Mouse (Mus musculus): ENCODE results near the gene Ccdc34. TPM values are rescaled to one million over a fixed set of nuclear protein-coding genes. Genes with fewer than 3 reads are reported as not detected.

Ccdc34 gene
- polyA plus RNA-seq, 1 experiment from 2014 or later, result 47.6 TPM

DNA sequence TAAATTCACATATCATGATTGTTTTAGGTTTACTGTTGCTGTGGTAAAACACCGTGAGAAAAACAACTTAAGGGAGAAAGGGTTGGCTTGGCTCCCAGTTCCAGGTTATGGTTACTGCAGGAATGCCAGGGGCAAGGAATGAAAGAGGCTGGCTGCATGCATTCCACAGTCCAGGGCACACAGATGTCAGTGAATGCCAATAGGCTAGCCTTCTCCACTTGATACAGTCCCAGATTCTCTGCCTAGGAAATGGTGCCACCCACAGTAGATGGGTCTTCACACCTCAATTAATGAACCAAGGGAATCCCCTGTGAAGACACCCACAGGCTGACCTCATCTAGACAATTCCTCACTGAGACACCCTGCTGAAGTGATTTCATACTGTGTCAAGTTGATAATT, 12.9 kb upstream of the Ccdc34 start:
- Histone ChIP-seq H3K4me3 (replicated peaks) (no peak overlapping the region), H3K9me3 (no peaks in the 10 kb centered on the region), H3K4me1 (no peaks in the 10 kb centered on the region), H3K36me3 (0 out of 2 replicates have a peak, but pooled peaks cover 17% of the 10 kb centered on the region), H3K9ac (no peak overlapping the region), H3K27ac (no peak overlapping the region; the same call in 1 of the 2 replicates), H3K4me2 (no peak overlapping the region), H3K27me3 (replicated peaks) (no peaks in the 10 kb centered on the region)
- WGBS, result 72% methylated on average over 1 of the region's 1 CpGs
- ATAC-seq (ENCODE audit: insufficient read depth, low FRiP score, low read depth), result no peak

DNA sequence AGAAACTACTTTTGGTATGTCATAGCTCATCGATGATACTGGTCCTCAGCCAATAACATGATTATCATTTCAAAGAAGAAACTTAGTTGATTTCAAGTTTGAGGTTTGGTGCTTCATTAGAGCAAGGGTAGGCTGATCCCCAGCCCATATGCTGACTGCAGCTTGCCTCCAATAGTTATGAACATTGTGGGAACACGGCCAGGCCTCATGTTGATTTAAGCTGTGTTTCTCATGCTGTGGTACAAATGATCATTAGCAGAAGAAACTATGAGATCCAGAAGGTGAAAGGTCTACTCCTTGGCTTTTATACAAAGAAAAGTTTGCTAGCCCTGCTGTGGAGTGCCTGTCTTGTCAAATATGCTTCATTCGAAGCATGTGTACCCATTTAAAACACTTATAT, 12.5 kb upstream of the Ccdc34 start:
- Histone ChIP-seq H3K27me3 (replicated peaks) (no peaks in the 10 kb centered on the region), H3K4me2 (no peak overlapping the region), H3K36me3 (0 out of 2 replicates have a peak, but pooled peaks cover 17% of the 10 kb centered on the region), H3K9ac (no peak overlapping the region), H3K27ac (0 out of 2 replicates have a peak overlapping the region, but pooled peaks have one; percentile 48), H3K4me1 (no peaks in the 10 kb centered on the region), H3K4me3 (replicated peaks) (no peak overlapping the region), H3K9me3 (no peaks in the 10 kb centered on the region)
- 65% methylated on average over 3 of the region's 3 CpGs for WGBS
- ATAC-seq (ENCODE audit: insufficient read depth, low FRiP score, low read depth), result no peak

- 64% methylated on average over 3 of the region's 3 CpGs for WGBS
- H3K4me2 ChIP-seq, result no peak overlapping the region
- H3K36me3 ChIP-seq, result 0 out of 2 replicates have a peak, but pooled peaks cover 17% of the 10 kb centered on the region
- H3K9ac ChIP-seq, result no peak overlapping the region
- no peak overlapping the region for H3K4me3 ChIP-seq (replicated peaks)
- H3K27me3 ChIP-seq (replicated peaks), result no peaks in the 10 kb centered on the region
- 0 out of 2 replicates have a peak overlapping the region, but pooled peaks have one; percentile 48 for H3K27ac ChIP-seq
- peak; percentile 76 for ATAC-seq (ENCODE audit: insufficient read depth, low FRiP score, low read depth)
- no peaks in the 10 kb centered on the region for H3K4me1 ChIP-seq
- H3K9me3 ChIP-seq, result no peaks in the 10 kb centered on the region
Observed at GRCm38 (mm10) chr2:110005596-110006239, 11.9 kb upstream of the Ccdc34 start.

- H3K4me3 ChIP-seq (replicated peaks), result no peak overlapping the region
- H3K9ac ChIP-seq, result no peak overlapping the region
- ATAC-seq (ENCODE audit: insufficient read depth, low FRiP score, low read depth), result peak; percentile 71
- peaks cover 26% of the 10 kb centered on the region; the same call in 1 of the 2 replicates for H3K36me3 ChIP-seq
- H3K27ac ChIP-seq, result no peak overlapping the region
- no peaks in the 10 kb centered on the region for H3K4me1 ChIP-seq
- no peaks in the 10 kb centered on the region for H3K27me3 ChIP-seq (replicated peaks)
- no peaks in the 10 kb centered on the region for H3K9me3 ChIP-seq
- H3K4me2 ChIP-seq, result no peak overlapping the region
- WGBS, result 78% methylated on average over 10 of the region's 10 CpGs
Observed at GRCm38 (mm10) chr2:110007423-110008267, 10.0 kb upstream of the Ccdc34 start.

DNA sequence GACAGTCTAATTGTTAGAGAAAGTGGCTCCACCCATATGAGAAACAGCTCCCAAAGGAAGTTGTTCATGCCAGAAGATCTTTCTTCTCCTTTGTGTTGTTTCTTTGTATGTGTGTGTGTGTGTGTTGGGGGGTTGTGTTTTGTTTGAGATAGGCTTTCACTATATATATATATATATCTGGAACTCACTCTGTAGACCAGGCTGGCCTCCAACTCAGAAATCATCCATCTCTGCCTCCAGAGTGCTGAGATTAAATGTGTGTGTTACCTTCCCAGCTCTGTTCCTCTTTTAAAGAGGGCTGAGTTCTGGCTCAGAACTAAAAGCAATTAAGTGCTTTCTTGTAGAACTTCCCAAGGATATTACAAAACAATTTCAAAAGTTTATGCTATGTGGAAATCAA, 8.2 kb upstream of the Ccdc34 start:
- Histone ChIP-seq H3K4me3 (replicated peaks) (no peak overlapping the region), H3K36me3 (peaks cover 26% of the 10 kb centered on the region; the same call in 1 of the 2 replicates), H3K4me1 (no peaks in the 10 kb centered on the region), H3K9ac (no peak overlapping the region), H3K27ac (no peak overlapping the region), H3K9me3 (no peaks in the 10 kb centered on the region), H3K27me3 (replicated peaks) (no peaks in the 10 kb centered on the region), H3K4me2 (no peak overlapping the region)
- no peak for ATAC-seq (ENCODE audit: insufficient read depth, low FRiP score, low read depth)

- Histone ChIP-seq H3K4me3 (replicated peaks) (no peak overlapping the region), H3K36me3 (peaks cover 26% of the 10 kb centered on the region; the same call in 1 of the 2 replicates), H3K27ac (no peak overlapping the region), H3K4me2 (no peak overlapping the region), H3K4me1 (no peaks in the 10 kb centered on the region), H3K27me3 (replicated peaks) (no peaks in the 10 kb centered on the region), H3K9ac (no peak overlapping the region), H3K9me3 (no peaks in the 10 kb centered on the region)
- 86% methylated on average over 13 of the region's 13 CpGs for WGBS
- ATAC-seq (ENCODE audit: insufficient read depth, low FRiP score, low read depth), result no peak
Observed at GRCm38 (mm10) chr2:110012184-110012725, 5.4 kb upstream of the Ccdc34 start.

DNA sequence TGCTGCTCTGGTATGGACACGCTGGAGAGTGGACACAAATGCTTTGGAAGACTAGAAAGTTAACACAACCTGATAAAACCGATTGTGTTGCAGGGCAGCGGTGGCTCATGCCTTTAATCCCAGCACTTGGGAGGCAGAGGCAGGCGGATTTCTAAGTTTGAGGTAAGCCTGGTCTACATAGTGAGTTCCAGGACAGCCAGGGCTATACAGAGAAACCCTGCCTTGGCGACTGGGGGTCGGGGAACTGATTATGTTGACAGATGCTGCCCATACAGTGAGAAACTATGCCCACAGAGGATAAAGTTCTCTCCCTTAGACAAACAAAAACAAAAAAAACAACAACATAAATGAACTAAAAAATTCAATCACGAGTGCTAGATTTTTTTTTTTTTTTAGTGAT, 530 bp upstream of the Ccdc34 start:
- Histone ChIP-seq H3K27me3 (replicated peaks) (no peaks in the 10 kb centered on the region), H3K4me2 (peak overlapping the region; percentile 73), H3K9me3 (no peaks in the 10 kb centered on the region), H3K4me1 (peaks cover 12% of the 10 kb centered on the region), H3K36me3 (peaks cover 5% of the 10 kb centered on the region; the same call in 1 of the 2 replicates), H3K4me3 (replicated peaks) (peak overlapping the region; percentile 65), H3K9ac (no peak overlapping the region), H3K27ac (no peak overlapping the region)
- WGBS, result 37% methylated on average over 7 of the region's 7 CpGs
- no peak for ATAC-seq (ENCODE audit: insufficient read depth, low FRiP score, low read depth)

- no peak overlapping the region for H3K4me3 ChIP-seq (replicated peaks)
- peaks cover 12% of the 10 kb centered on the region for H3K4me1 ChIP-seq
- H3K36me3 ChIP-seq, result no peaks in the 10 kb centered on the region
- H3K9ac ChIP-seq, result no peak overlapping the region
- no peak for ATAC-seq (ENCODE audit: insufficient read depth, low FRiP score, low read depth)
- 82% methylated on average over 4 of the region's 4 CpGs for WGBS
- no peak overlapping the region for H3K27ac ChIP-seq
- no peaks in the 10 kb centered on the region for H3K9me3 ChIP-seq
- H3K27me3 ChIP-seq (replicated peaks), result no peaks in the 10 kb centered on the region
- 0 out of 2 replicates have a peak overlapping the region, but pooled peaks have one; percentile 6 for H3K4me2 ChIP-seq
Observed at GRCm38 (mm10) chr2:110019656-110020055, 2.0 kb downstream of the Ccdc34 start.

- Histone ChIP-seq H3K4me2 (no peak overlapping the region), H3K4me1 (peaks cover 12% of the 10 kb centered on the region)
Observed at GRCm38 (mm10) chr2:110020430-110020829, 2.8 kb downstream of the Ccdc34 start.

GRCm38 (mm10) chr2:110036265-110036664, 18.6 kb downstream of the Ccdc34 start:
- no peak overlapping the region for H3K9ac ChIP-seq
- no peaks in the 10 kb centered on the region for H3K27me3 ChIP-seq (replicated peaks)
- H3K36me3 ChIP-seq, result 0 out of 2 replicates have a peak, but pooled peaks cover 4% of the 10 kb centered on the region
- H3K4me3 ChIP-seq (replicated peaks), result no peak overlapping the region
- peak overlapping the region; percentile 44; the same call in 1 of the 2 replicates for H3K27ac ChIP-seq
- H3K4me1 ChIP-seq, result peaks cover 7% of the 10 kb centered on the region; the same call in 1 of the 2 replicates
- WGBS, result 15% methylated on average over 4 of the region's 4 CpGs
- ATAC-seq (ENCODE audit: insufficient read depth, low FRiP score, low read depth), result peak; percentile 56; the same call in 1 of the 2 replicates
- no peak overlapping the region for H3K4me2 ChIP-seq
- H3K9me3 ChIP-seq, result no peaks in the 10 kb centered on the region

More at GRCm38 (mm10) chr2:110020430-110020829, 2.8 kb downstream of the Ccdc34 start:
- ATAC-seq (ENCODE audit: insufficient read depth, low FRiP score, low read depth), result no peak
- no peak overlapping the region for H3K4me3 ChIP-seq (replicated peaks)
- no peaks in the 10 kb centered on the region for H3K36me3 ChIP-seq
- no peaks in the 10 kb centered on the region for H3K9me3 ChIP-seq
- H3K27me3 ChIP-seq (replicated peaks), result no peaks in the 10 kb centered on the region
- no peak overlapping the region for H3K27ac ChIP-seq
- WGBS, result 85% methylated on average over 1 of the region's 1 CpGs
- H3K9ac ChIP-seq, result no peak overlapping the region

- Histone ChIP-seq H3K4me3 (replicated peaks) (no peak overlapping the region), H3K4me2 (no peak overlapping the region), H3K27me3 (replicated peaks) (no peaks in the 10 kb centered on the region), H3K27ac (peak overlapping the region; percentile 51; the same call in 1 of the 2 replicates), H3K36me3 (0 out of 2 replicates have a peak, but pooled peaks cover 4% of the 10 kb centered on the region), H3K4me1 (peaks cover 7% of the 10 kb centered on the region; the same call in 1 of the 2 replicates), H3K9me3 (no peaks in the 10 kb centered on the region), H3K9ac (no peak overlapping the region)
- no peak for ATAC-seq (ENCODE audit: insufficient read depth, low FRiP score, low read depth)
- 41% methylated on average over 4 of the region's 4 CpGs for WGBS
Observed at GRCm38 (mm10) chr2:110036665-110037064, 19.0 kb downstream of the Ccdc34 start.
